Comparison of ENCODE assay signal across 28 mouse cellular contexts in the genomic region with DNA sequence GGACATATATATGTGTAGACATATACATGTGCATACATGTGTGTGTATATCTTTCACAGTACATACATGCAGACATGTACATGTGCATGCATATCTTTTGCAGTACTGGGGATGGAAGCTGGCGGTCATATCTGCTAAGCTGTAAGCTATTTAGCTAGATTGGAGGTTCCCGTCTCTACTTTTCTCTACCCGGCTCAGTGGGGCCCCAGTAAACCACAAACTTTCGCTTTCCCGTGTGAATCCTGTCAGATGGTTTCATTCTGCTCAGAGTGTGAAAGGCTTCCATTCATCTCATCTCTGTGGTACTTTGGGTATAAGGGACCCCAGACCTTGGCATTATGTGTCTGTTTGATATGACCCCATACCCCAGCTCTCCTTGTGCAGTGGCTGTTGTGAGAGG. TPM values are rescaled to one million over a fixed set of nuclear protein-coding genes. Genes with fewer than 3 reads are reported as not detected.
"Had no signal": no experiment of that assay in that cellular context is flagged by ENCODE, and none has a peak within 500 bp of the region (broad histone marks: within the 10 kb centered on the region; RNA-seq: fewer than 3 reads in every experiment).

No protein-coding gene starts in this region.

- H3K4me1 ChIP-seq: stomach, embryonic 15.5 days had no signal

- ATAC-seq: intestine, postnatal 0 days; liver, postnatal 0 days; lung, postnatal 0 days; midbrain, embryonic 15.5 days had no signal

- H3K9me3 ChIP-seq: limb, embryonic 12.5 days; limb, embryonic 15.5 days; midbrain, embryonic 12.5 days; midbrain, embryonic 15.5 days; neural tube, embryonic 13.5 days; stomach, embryonic 15.5 days had no signal

- H3K9ac ChIP-seq: limb, embryonic 12.5 days; limb, embryonic 15.5 days; liver, embryonic 14.5 days; liver, postnatal 0 days; lung, embryonic 14.5 days; midbrain, embryonic 12.5 days; midbrain, embryonic 15.5 days; neural tube, embryonic 13.5 days; stomach, embryonic 15.5 days had no signal

- H3K36me3 ChIP-seq: limb, embryonic 12.5 days; limb, embryonic 15.5 days; midbrain, embryonic 12.5 days; midbrain, embryonic 15.5 days; neural tube, embryonic 13.5 days; stomach, embryonic 15.5 days had no signal

- H3K4me2 ChIP-seq: limb, embryonic 12.5 days; limb, embryonic 15.5 days; liver, embryonic 11.5 days; lung, embryonic 14.5 days; midbrain, embryonic 12.5 days; midbrain, embryonic 15.5 days; neural tube, embryonic 13.5 days; stomach, embryonic 15.5 days had no signal

- H3K4me3 ChIP-seq: limb, embryonic 12.5 days; limb, embryonic 15.5 days; midbrain, embryonic 12.5 days; midbrain, embryonic 15.5 days; neural tube, embryonic 13.5 days; stomach, embryonic 15.5 days had no signal

- DNase-seq: kidney, adult 2 months; kidney, postnatal 10 days; kidney, postnatal 36 days; left cerebral cortex, postnatal 4 days; liver, postnatal 0 days; lung, embryonic 14.5 days; retina, postnatal 1 day; right cerebral cortex, postnatal 25 days; spleen, adult 18-20 months had no signal

- H3K27me3 ChIP-seq: midbrain, embryonic 15.5 days had no signal

- H3K27ac ChIP-seq: limb, embryonic 12.5 days; limb, embryonic 15.5 days; liver, embryonic 14.5 days; macrophage; midbrain, embryonic 12.5 days; midbrain, embryonic 15.5 days; neural tube, embryonic 13.5 days; stomach, embryonic 15.5 days had no signal

RNA-seq across cellular contexts. Expression of a gene that starts 46.4 kb away (rescaled TPM):
- total RNA-seq: layer of hippocampus, adult 18-20 months; layer of hippocampus, postnatal 14 days; left cerebral cortex, adult 8-10 months; left cerebral cortex, postnatal 14 days; left cerebral cortex, postnatal 4 days; megakaryocyte, adult 5-6 weeks; neutrophil, adult 5-6 weeks had no signal
- polyA plus RNA-seq: intestine, postnatal 0 days; kidney, adult 2 months; kidney, embryonic 14.5 days; limb, embryonic 12.5 days; limb, embryonic 15.5 days; liver, embryonic 11.5 days; liver, embryonic 14.5 days; liver, postnatal 0 days; lung, embryonic 14.5 days; lung, postnatal 0 days; macrophage; midbrain, embryonic 12.5 days; midbrain, embryonic 15.5 days; neural tube, embryonic 13.5 days; stomach, embryonic 15.5 days; urinary bladder, adult 2 months had no signal
